Mouse (Mus musculus) lung, adult 2 months (tissue): Measurements from ENCODE around the gene Magi1.

Experiments
- CTCF ChIP-seq: fragments of 200-500 bp; IDR thresholded peaks from 2 replicates; pipeline ENCODE4 v1.5.1; 2011; ENCODE audit warnings: mild to moderate bottlenecking, low read length, control low read depth; ENCODE audit not compliant: insufficient read depth
- POLR2A ChIP-seq: fragments of 200-500 bp; IDR thresholded peaks from 2 replicates; pipeline ENCODE4 v1.6.1; 2011; ENCODE audit warnings: low read depth, mild to moderate bottlenecking, control low read depth, low read length, borderline replicate concordance; ENCODE audit errors: extremely low read depth

GRCm38 (mm10) chr6:93895721-93896120 is 388.0 kb downstream of the Magi1 start:
- TF ChIP-seq CTCF (no peak), POLR2A (no peak)
